ENCODE assay signal across 7 mouse cellular contexts in genomic region chr12:36317036-36317819, GRCm38 (mm10). TPM values are rescaled to one million over a fixed set of nuclear protein-coding genes. Genes with fewer than 3 reads are reported as not detected.
A peak's percentile ranks its signal among the peaks of the same experiment; 100 is the strongest.
DNase-seq lines count a peak whose midpoint lies in the region; ATAC-seq lines count a peak whose summit lies in the region.

No protein-coding gene starts in this region.

- peak overlapping the region; percentile 86 for H3K27ac ChIP-seq in embryonic facial prominence, embryonic 14.5 days (replicated peaks; ENCODE audit: low read depth, low read length)

- WGBS in embryonic facial prominence, embryonic 14.5 days: 3% methylated on average over 29 of the region's 30 CpGs

- peaks cover 6% of the 10 kb centered on the region; the same call in 1 of the 2 replicates for H3K4me1 ChIP-seq in embryonic facial prominence, embryonic 14.5 days (ENCODE audit: control insufficient read depth, insufficient read depth, low read length)

- peak overlapping the region; percentile 76 for H3K4me2 ChIP-seq in embryonic facial prominence, embryonic 14.5 days (ENCODE audit: low read depth, low read length)

- H3K9ac ChIP-seq in embryonic facial prominence, embryonic 14.5 days (ENCODE audit: low read depth, low read length): peak overlapping the region; percentile 77

- ATAC-seq in embryonic facial prominence, embryonic 14.5 days (ENCODE audit: low read depth): peak; percentile 71
- ATAC-seq in megakaryocyte progenitor cell, adult 5-6 weeks (replicated peaks; ENCODE audit: poor library complexity): peak; percentile 93

- intact Hi-C loops in heart, postnatal 14 days (cut with DNase I): no loop called here

- H3K9me3 ChIP-seq in embryonic facial prominence, embryonic 14.5 days (ENCODE audit: control insufficient read depth, low read length): no peaks in the 10 kb centered on the region

- no peaks in the 10 kb centered on the region for H3K36me3 ChIP-seq in embryonic facial prominence, embryonic 14.5 days (ENCODE audit: control insufficient read depth, insufficient read depth, low read length)

- peak; percentile 37 for DNase-seq in ES-CJ7 (ENCODE audit: low read depth, low spot score)
- peak; percentile 50 for DNase-seq in adrenal gland, postnatal 14 days
- peak; percentile 85 for DNase-seq in embryonic facial prominence, embryonic 14.5 days (ENCODE audit: low spot score)
- peak; percentile 34 to 41 for DNase-seq in heart, postnatal 14 days
- peak; percentile 41 to 67 for DNase-seq in kidney, postnatal 25 days
- peak; percentile 51 to 56 for DNase-seq in right cerebral cortex, postnatal 10 days (ENCODE audit: low spot score in 2 of 2)

- H3K4me3 ChIP-seq in embryonic facial prominence, embryonic 14.5 days (ENCODE audit: low read depth, low read length): peak overlapping the region; percentile 51

- no peaks in the 10 kb centered on the region for H3K27me3 ChIP-seq in embryonic facial prominence, embryonic 14.5 days (replicated peaks; ENCODE audit: control insufficient read depth, insufficient read depth, low read length)

RNA-seq across cellular contexts. Expression of gene Sostdc1, which starts 3.3 kb away (rescaled TPM):
- 1.9 and 2.2 TPM in 2 replicates for total RNA-seq in adrenal gland, postnatal 14 days (2021)
- polyA plus RNA-seq in embryonic facial prominence, embryonic 14.5 days (2014; fragmentation: Nextera tagmentation; extraction: Ambion mirVana): 82.8 and 83.5 TPM in 2 replicates
- total RNA-seq in heart, postnatal 14 days (2021): under 1 TPM; 0.24 to 0.45 TPM
- total RNA-seq in megakaryocyte progenitor cell, adult 5-6 weeks (2015): not detected in 2 replicates
- total RNA-seq in megakaryocyte progenitor cell, adult 5-6 weeks (2017): not detected in 2 replicates

Comparison
In these comparisons a context has a peak if more than half of its experiments do, and no peak if none do; other contexts are left out.
1. Peak in every context shown above with its lines: DNase-seq, ATAC-seq, H3K4me3 ChIP-seq and H3K27ac ChIP-seq.